Mouse (Mus musculus) embryonic facial prominence, embryonic 12.5 days (tissue): ENCODE data around the gene Sesn2. TPM values are rescaled to one million over a fixed set of nuclear protein-coding genes. Genes with fewer than 3 reads are reported as not detected.

Source experiments
- ATAC-seq: fragments of 200-750 bp; cut with Nextera tagmentation; 2 replicates; pipeline ENCODE4 v1.8.0; 2017; ENCODE audit not compliant: insufficient number of reproducible peaks, insufficient read depth, low FRiP score, low TSS enrichment
- H3K27ac ChIP-seq: fragments of 300-500 bp; sonication (generic); 2 replicates; pipeline ENCODE4 v1.5.1; 2016; ENCODE audit warnings: mild to moderate bottlenecking
- H3K27me3 ChIP-seq: fragments of 300-500 bp; sonication (generic); 2 replicates; pipeline ENCODE4 v1.6.1; 2016; ENCODE audit warnings: mild to moderate bottlenecking, moderate library complexity
- H3K36me3 ChIP-seq: fragments of 300-500 bp; sonication (generic); 2 replicates; pipeline ENCODE4 v1.6.1; 2016; ENCODE audit warnings: mild to moderate bottlenecking
- H3K4me1 ChIP-seq: fragments of 300-500 bp; sonication (generic); 2 replicates; pipeline ENCODE4 v1.6.1; 2016
- H3K4me2 ChIP-seq: fragments of 300-500 bp; sonication (generic); replicated peaks from 2 replicates; pipeline ENCODE4 v1.6.1; 2016; ENCODE audit warnings: mild to moderate bottlenecking, moderate library complexity
- H3K4me3 ChIP-seq: fragments of 300-500 bp; sonication (generic); 2 replicates; pipeline ENCODE4 v1.5.1; 2016; ENCODE audit warnings: mild to moderate bottlenecking
- H3K9ac ChIP-seq: fragments of 300-500 bp; sonication (generic); 2 replicates; pipeline ENCODE4 v1.6.1; 2016; ENCODE audit warnings: mild to moderate bottlenecking, moderate library complexity
- H3K9me3 ChIP-seq: fragments of 300-500 bp; sonication (generic); 2 replicates; pipeline ENCODE4 v1.6.1; 2016; ENCODE audit warnings: mild to moderate bottlenecking, moderate library complexity
- WGBS: fragments of 180-500 bp; shearing (Covaris S2); methylation state at CpG from one replicate; pipeline ENCODE4 v1.1.7; 2016; 5-methylcytosine and 5-hydroxymethylcytosine counted together
- polyA plus RNA-seq: library from polyadenylated mRNA; unstranded; fragments of >200 nt; fragmentation: Nextera tagmentation; extraction: Ambion mirVana; gene quantifications from 2 replicates; pipeline ENCODE4 v1.2.1, GENCODE M21; 2016

The Sesn2 gene
- polyA plus RNA-seq, 1 experiment from 2014 or later = 11.4 TPM

DNA sequence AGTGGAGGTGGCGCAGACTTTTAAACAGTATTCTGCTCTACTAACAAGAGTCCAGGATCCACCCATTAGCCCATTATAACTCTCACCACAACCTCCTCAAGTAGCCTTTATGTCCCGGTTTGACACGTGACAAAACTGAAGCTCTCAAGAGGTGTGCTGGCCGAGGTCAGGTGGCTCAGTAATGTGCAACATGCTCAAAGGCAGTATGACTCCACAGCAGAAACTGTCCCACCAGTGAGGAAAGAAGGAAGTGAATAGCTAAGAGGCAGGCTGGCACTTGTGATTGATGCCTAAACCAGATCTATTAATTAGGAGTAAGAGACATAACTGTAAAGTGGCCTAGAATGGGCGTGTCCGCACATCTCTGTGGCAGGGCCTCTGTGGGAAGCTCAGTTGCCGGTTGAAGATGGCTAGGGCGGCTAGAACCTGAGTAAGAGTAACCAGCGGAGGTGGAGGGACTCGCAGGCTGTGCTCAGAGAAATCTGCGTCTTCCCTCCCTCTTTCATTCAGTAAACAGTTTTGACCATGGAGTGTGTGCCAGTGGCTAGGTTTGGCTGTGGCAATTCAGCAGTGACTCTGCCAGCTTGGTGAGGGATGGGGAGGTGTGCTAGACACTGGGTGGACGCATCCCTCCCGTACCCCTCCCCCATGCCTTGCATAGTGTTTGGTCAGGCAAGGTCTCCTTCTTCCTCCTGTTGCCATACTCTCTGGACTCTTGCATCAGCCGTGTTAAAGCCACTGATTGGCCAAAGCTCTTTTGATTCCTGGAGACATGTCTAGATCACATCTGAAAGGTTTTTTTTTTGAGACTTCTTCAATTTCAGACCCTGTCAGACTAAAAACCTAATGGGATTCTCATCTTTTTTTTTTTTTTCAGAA, 3.3 kb upstream of the Sesn2 start:
- ATAC-seq = no peak
- Histone ChIP-seq H3K27me3 (no peaks in the 10 kb centered on the region), H3K36me3 (no peaks in the 10 kb centered on the region), H3K9ac (no peak overlapping the region), H3K4me1 (peaks cover 10% of the 10 kb centered on the region; the same call in 1 of the 2 replicates), H3K4me2 (no peak overlapping the region), H3K9me3 (no peaks in the 10 kb centered on the region), H3K4me3 (no peak overlapping the region), H3K27ac (no peak overlapping the region)
- 30% methylated on average over 14 of the region's 14 CpGs for WGBS

DNA sequence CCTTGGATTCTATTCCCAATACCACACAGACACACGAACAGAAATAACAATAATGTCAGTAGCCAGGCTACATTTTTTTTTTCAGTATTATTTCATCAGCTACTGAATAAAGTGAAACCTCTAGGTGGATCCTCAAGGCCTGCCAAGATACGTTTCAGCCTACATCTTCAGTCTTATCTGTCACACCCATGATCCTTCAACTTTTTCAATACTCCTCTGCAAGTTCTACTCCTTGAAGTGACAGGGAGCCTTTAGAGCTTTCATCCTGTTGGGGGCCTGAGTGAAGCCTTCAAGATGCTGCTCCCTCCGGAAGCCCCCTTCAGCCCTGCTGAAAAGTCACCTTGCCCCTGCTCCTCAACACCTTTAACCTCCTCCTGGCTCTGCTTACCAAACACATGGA, 1.8 kb upstream of the Sesn2 start:
- Histone ChIP-seq H3K27me3 (no peaks in the 10 kb centered on the region), H3K9ac (no peak overlapping the region), H3K4me3 (no peak overlapping the region), H3K9me3 (no peaks in the 10 kb centered on the region), H3K4me2 (no peak overlapping the region), H3K36me3 (no peaks in the 10 kb centered on the region), H3K27ac (no peak overlapping the region), H3K4me1 (peaks cover 13% of the 10 kb centered on the region; the same call in 1 of the 2 replicates)
- 82% methylated on average over 3 of the region's 3 CpGs for WGBS
- no peak for ATAC-seq

DNA sequence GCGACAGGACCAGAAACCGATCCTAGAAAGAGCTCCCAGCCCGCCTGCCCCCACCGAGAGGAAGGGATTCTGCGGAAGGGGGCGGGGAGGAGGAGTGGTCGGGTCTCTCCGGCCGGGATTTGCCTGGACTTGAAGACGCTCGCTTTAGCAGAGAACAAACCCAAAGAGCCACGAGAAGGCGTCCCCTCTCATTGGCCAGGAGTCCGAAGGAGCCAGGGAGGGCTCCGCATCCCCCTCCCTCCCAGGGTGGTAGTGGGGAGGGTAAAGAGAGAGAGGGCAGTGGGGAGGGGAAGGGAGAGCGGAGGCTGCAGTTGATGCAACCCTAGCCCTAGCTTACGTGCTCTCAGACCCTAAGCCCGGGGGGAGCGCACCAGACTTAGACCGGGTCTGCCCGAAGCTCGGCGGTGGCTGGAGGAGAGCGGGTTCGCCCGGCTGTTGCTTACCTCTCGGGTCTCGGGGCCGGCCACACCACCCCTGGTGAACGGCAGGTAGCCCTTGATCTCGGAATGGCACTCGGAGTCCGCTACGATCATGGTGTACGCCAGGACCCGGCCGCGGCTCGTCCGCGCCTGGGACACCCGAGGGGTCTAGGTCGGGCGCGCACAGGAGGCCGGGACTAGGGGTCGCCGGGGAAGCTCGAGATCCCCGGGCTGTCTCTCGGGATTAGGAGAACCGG, 542 bp downstream of the Sesn2 start:
- Histone ChIP-seq H3K4me1 (peaks cover 13% of the 10 kb centered on the region; the same call in 1 of the 2 replicates), H3K27me3 (no peaks in the 10 kb centered on the region), H3K36me3 (no peaks in the 10 kb centered on the region), H3K4me2 (peak overlapping the region; percentile 77), H3K9ac (peak overlapping the region; percentile 61), H3K9me3 (no peaks in the 10 kb centered on the region), H3K27ac (peak overlapping the region; percentile 81), H3K4me3 (peak overlapping the region; percentile 71)
- WGBS = 1% methylated on average over 51 of the region's 52 CpGs
- ATAC-seq = peak; percentile 72

DNA sequence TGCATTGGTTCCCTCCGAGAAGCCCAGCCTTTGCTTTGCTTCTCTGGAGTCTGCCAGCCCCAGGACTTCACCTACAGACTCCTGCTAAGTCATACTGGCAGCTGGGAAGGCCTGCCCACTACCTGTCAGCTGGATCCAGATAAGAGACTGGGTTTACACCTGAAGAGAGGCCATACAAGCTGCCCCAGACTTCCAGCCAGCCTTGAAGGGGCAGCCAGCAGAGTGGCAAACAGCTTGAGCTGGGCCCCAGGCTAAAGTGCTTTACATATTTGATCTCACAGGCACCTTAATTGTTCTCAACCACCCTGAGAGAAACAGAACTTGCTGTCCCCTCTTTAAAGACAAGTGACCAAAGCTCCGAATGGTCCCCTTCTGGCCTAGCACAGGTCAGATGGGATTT, 3.1 kb downstream of the Sesn2 start:
- H3K4me3 ChIP-seq = no peak overlapping the region
- H3K9ac ChIP-seq = no peak overlapping the region
- peaks cover 9% of the 10 kb centered on the region; the same call in 1 of the 2 replicates for H3K4me1 ChIP-seq
- no peaks in the 10 kb centered on the region for H3K9me3 ChIP-seq
- no peak for ATAC-seq
- H3K36me3 ChIP-seq = no peaks in the 10 kb centered on the region
- H3K4me2 ChIP-seq = no peak overlapping the region
- H3K27me3 ChIP-seq = no peaks in the 10 kb centered on the region
- WGBS = 38% methylated on average over 2 of the region's 2 CpGs
- no peak overlapping the region for H3K27ac ChIP-seq

DNA sequence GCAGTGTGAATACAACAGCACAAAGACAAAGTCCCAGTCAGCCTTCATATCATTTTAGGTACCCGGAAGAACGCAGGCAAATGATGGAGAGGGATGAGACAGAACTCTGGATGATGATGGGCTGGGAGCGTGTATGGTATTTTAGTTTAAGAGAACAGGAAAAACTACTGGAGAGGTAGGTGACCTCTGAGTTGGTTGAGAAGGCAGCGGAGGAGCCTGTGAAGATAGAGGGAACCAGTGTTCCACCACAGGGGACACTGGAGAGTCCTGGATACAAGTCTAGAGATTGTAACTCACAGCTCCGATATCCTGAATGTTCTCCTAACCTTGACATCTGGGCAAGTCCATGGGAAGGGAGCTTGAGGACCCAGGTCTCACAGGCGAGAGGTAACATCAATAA, 4.1 kb downstream of the Sesn2 start:
- 78% methylated on average over 6 of the region's 6 CpGs for WGBS
- H3K4me3 ChIP-seq = no peak overlapping the region
- H3K9ac ChIP-seq = no peak overlapping the region
- no peaks in the 10 kb centered on the region; the same call in 1 of the 2 replicates for H3K36me3 ChIP-seq
- no peak overlapping the region for H3K27ac ChIP-seq
- no peak for ATAC-seq
- H3K4me1 ChIP-seq = peaks cover 9% of the 10 kb centered on the region; the same call in 1 of the 2 replicates
- no peaks in the 10 kb centered on the region for H3K9me3 ChIP-seq
- H3K27me3 ChIP-seq = no peaks in the 10 kb centered on the region
- H3K4me2 ChIP-seq = no peak overlapping the region

DNA sequence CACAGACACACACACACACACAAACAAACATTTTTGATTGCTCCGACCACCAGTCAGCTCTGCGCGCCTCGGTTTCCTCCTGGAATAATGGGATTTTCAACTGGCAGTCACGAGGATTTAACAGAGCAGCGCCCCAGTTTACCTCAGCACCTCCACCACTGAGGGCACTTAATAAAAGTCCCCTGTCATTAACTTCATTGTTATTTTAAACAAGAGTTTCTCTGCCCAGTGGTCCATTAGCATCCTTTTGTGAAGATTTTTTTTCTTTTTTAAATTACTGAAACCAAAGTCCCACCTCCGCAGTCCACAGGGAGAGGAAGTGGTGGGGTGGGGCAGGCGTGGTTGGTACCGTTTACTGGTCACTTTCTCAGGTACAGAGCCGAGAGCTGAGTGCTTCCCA, 4.5 kb downstream of the Sesn2 start:
- 35% methylated on average over 10 of the region's 10 CpGs for WGBS
- H3K36me3 ChIP-seq = no peaks in the 10 kb centered on the region; the same call in 1 of the 2 replicates
- no peak for ATAC-seq
- H3K9me3 ChIP-seq = no peaks in the 10 kb centered on the region
- H3K27ac ChIP-seq = no peak overlapping the region
- peaks cover 9% of the 10 kb centered on the region; the same call in 1 of the 2 replicates for H3K4me1 ChIP-seq
- H3K4me2 ChIP-seq = no peak overlapping the region
- no peak overlapping the region for H3K4me3 ChIP-seq
- no peaks in the 10 kb centered on the region for H3K27me3 ChIP-seq
- H3K9ac ChIP-seq = no peak overlapping the region

DNA sequence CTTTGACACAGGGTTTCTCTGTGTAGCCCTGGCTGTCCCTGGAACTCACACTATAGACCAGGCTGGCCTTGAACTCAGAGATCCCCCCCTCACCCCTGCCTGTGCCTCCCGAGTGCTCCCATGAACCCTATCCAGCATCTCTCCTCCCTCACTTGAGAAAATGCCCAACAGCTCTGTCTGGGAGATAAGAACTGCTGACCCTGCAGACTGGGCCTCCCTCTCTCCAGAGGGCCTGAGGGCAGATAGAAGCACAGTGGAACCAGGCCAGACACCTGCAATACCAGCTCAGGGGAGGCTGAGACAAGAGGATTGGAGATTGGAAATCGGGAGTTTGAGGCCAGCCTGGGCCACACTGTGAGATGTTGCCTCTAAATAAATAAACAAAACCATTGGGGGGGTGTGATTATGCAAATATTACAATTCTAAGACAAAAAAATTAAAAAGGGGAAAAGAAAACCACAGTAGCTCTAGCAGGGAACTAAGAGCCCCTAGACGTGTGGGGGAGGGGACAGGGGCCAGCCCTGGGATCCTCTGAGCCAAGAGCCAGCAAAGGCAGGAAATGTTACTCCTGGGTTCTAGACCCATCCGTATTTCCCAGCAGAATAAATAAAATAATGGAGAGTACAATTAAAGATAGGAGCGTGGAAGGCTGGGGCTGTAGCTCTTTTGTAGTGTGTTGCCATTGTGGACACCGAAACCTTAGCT, 5.1 kb downstream of the Sesn2 start:
- Histone ChIP-seq H3K4me3 (no peak overlapping the region), H3K9me3 (no peaks in the 10 kb centered on the region), H3K9ac (no peak overlapping the region), H3K36me3 (no peaks in the 10 kb centered on the region; the same call in 1 of the 2 replicates), H3K4me1 (peaks cover 9% of the 10 kb centered on the region; the same call in 1 of the 2 replicates), H3K27ac (no peak overlapping the region), H3K27me3 (no peaks in the 10 kb centered on the region), H3K4me2 (no peak overlapping the region)
- WGBS = 60% methylated on average over 6 of the region's 6 CpGs
- no peak for ATAC-seq

DNA sequence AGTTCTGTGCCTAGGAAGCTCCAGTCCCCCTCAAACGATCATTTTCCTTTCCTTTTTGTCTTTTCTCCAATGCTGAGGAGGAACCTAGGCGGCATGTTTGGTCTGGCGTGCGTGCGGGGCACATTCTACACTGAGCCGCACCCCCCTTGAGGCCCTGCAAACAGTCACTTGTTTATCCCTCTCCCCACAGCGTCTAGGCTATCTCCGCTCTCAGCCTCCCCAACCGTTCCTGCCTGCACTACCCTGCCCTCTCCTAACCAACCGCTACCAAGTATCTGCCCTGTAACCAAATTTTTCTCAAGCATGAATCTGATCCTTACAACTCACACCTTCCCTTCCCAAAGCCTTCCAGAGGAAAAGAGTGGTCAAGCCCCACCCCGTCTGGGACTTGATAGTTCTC, 7.0 kb downstream of the Sesn2 start:
- Histone ChIP-seq H3K27me3 (no peaks in the 10 kb centered on the region), H3K4me1 (0 out of 2 replicates have a peak, but pooled peaks cover under 1% of the 10 kb centered on the region), H3K36me3 (no peaks in the 10 kb centered on the region; the same call in none of the 2 replicates), H3K4me2 (no peak overlapping the region), H3K27ac (no peak overlapping the region), H3K4me3 (no peak overlapping the region), H3K9ac (no peak overlapping the region), H3K9me3 (no peaks in the 10 kb centered on the region)
- ATAC-seq = no peak
- 83% methylated on average over 11 of the region's 11 CpGs for WGBS

DNA sequence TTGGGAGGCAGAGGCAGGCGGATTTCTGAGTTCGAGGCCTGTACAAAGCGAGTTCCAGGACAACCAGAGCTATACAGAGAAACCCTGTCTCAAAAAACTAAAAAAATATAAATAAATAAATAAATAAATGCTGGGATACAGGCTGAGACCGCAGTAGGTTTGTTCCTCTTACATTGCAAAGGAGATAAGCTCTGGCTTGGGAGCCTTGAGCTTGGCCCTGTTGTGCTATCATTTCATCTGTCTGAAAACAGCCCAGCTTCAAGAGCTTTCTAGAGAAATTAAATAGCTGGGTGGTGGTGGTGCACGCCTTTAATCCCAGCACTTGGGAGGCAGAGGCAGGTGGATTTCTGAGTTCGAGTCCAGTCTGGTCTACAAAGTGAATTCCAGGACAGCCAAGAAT, 8.7 kb downstream of the Sesn2 start:
- H3K27me3 ChIP-seq = no peaks in the 10 kb centered on the region
- peaks cover 16% of the 10 kb centered on the region for H3K36me3 ChIP-seq
- no peak for ATAC-seq
- no peak overlapping the region for H3K4me2 ChIP-seq
- no peak overlapping the region for H3K9ac ChIP-seq
- no peak overlapping the region for H3K27ac ChIP-seq
- no peaks in the 10 kb centered on the region for H3K9me3 ChIP-seq
- 94% methylated on average over 6 of the region's 6 CpGs for WGBS
- H3K4me3 ChIP-seq = no peak overlapping the region
- no peaks in the 10 kb centered on the region for H3K4me1 ChIP-seq

DNA sequence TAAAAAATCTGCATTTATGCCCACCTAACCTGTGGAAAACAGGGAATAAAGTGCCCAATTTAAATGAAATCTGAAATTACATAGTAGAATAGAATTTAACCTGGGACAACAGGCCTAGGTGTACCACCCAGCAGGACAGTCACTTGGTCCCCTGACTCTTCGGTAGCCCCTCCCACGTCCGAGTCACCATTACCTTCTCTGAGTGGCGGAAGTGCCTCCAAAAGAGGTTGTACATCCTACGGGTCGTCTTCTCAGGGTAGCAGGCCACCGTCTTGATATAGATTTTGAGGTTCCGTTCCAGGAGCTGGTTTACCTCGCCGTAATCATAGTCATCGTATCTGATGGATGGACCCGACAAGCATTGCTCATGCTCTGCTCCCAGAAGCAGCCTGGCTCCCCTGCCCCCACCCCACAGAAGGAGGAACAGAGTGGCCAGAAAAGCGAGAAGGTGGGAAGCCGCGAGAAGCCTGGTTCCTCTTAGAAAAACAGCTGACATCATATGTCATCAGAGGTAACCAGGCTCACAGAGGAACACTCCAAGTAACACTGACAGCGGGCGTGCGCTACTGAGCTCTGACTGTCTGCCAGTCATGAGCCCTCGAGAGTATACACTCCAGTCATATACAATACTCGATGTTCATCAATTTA, 15.9 kb downstream of the Sesn2 start:
- 90% methylated on average over 20 of the region's 20 CpGs for WGBS
- H3K4me1 ChIP-seq = 0 out of 2 replicates have a peak, but pooled peaks cover 5% of the 10 kb centered on the region
- no peak overlapping the region for H3K27ac ChIP-seq
- no peaks in the 10 kb centered on the region for H3K27me3 ChIP-seq
- ATAC-seq = no peak
- H3K4me3 ChIP-seq = no peak overlapping the region
- H3K9me3 ChIP-seq = no peaks in the 10 kb centered on the region
- H3K9ac ChIP-seq = no peak overlapping the region
- no peak overlapping the region for H3K4me2 ChIP-seq
- peaks cover 28% of the 10 kb centered on the region for H3K36me3 ChIP-seq
